Mouse (Mus musculus) heart, postnatal 4 days (tissue): ENCODE measurements around the gene Nfkb2. TPM values are rescaled to one million over a fixed set of nuclear protein-coding genes. Genes with fewer than 3 reads are reported as not detected.
A peak's percentile ranks its signal among the peaks of the same experiment; 100 is the strongest.

ENCODE experiments used
- DNase-seq: peaks from one replicate; pipeline ENCODE4 v3.0.0; 2021
- total RNA-seq, 2 experiments: library from RNA; stranded (reverse); gene quantifications; 2 replicates each; pipeline ENCODE4 v1.2.3; 2021

Nfkb2 gene
- total RNA-seq = 10 to 100 TPM; 15.1 to 15.2 TPM

DNA sequence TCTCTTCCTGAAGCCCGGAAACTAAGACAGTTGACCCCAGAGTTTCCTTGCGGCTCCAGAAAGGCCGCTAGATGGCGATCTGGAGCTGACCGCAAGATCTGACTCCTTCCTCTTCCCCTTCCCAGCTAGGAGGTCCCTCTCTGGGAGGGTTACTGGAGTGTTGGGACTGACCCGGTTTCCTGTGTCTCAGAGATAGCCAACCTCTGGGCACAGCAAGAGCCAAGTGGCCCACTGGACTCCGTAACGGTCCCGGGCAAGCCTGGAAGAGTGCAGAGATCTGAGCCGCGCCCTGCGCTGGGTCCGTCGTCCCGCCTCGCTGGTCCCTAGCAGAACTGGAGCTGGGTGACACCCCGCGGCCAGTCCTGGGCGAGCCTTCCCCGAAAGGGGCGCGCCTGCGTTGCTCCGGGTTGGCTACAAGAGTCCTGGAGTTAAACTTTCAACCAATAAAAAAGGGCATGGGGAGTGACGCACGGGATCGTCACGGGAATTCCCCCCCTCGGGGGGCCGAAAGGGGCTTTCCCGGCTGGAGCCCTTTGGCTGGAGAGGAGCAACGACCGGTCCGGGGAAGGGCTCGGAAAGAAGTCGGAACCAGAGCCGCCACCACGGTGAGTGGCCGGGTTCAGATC lies at the start of gene Nfkb2:
Gene Nfkb2 (plus strand): TSS at position 105 of the 626 bp plus-strand sequence.
- peak; percentile 96 for DNase-seq

DNA sequence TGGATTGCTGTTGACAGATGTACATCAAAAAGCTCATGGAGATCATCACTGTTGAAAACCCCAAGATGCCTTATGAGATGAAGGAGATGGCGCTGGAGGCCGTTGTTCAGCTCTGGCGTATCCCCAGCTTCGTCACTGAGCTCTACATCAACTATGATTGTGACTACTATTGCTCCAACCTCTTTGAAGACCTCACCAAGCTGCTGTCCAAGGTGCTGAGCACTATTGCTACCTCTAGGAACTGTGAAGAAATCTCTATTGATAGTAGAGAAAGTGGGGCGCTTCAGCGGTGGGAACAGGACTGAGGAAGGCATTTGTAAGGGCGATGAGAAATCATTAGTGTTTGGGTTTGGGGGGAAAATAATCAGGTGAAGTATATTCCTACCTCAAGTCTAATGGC lies 39.4 kb upstream of the Nfkb2 start:
- DNase-seq = no peak

DNA sequence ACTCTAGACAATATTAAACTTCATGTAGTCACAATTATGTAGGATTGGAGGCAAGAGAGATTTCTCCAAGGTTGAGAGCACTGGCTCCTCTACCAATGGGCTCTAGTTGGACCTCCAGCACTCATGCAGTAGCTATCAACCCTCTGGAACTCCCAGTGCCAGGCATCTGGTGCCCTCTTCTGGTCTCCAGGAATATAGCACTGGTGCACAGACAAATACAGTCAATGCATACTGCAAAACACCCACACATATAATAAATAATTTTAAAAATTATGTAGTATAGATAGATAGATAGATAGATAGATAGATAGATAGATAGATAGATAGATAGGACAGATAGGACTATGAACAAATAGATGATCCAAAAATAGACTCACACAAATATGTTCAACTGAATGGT lies 28.8 kb upstream of the Nfkb2 start:
- no peak for DNase-seq

DNA sequence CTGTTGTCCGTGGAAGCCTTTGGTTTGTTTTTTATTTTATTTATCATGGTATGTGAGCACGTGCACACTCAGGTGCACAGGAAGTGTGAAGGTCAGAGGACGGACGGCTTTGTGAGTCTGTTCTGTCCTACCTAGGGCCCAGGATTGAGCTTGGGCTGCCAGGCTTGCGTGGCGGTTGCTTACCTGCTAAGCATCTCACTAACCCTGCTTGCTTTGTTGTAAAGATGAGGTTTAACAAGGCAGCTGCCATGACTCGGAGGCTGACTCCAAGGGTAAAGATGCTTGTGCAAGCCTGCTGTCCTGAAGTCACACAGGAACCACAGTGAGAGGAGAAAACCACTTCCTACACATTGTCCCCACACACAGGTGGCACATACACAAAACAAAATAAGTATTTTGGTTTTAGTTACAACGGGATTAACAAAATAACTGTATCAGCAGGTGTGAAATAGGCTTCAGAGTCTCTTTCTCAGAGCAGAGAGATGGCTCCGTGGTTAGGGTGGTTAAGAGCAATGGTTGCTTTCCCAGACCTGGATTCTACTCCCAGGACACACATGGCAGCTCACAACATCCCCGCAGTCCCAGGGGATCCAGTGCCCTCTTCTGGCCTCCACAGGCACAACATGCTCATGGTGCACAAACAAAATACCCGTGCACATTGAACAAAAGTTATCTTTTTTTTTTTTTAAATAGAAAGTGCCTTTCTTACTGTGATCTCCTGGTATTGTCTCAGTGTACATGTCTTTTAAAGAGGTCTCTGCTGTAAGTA lies 21.9 kb upstream of the Nfkb2 start:
- no peak for DNase-seq

DNA sequence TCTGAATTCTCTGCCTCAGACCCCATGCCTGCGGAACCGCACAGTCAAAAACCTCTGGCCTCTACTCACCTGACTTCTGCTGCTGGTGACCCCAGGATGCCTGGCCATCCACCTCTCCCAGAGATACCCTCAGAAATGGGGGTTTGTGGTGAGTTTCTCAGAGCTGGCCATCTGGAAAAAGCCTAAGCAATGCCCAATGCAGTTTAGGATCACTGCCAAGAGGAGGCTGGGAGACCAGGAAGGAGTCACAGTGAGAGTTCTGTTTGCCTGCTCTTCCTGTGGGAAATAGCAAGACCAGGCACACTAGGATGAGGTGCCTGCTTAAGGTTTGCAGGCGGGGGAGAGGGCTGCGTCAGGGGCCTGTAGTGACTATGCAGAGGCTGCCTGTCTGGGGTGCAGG lies 19.4 kb upstream of the Nfkb2 start:
- DNase-seq = no peak

DNA sequence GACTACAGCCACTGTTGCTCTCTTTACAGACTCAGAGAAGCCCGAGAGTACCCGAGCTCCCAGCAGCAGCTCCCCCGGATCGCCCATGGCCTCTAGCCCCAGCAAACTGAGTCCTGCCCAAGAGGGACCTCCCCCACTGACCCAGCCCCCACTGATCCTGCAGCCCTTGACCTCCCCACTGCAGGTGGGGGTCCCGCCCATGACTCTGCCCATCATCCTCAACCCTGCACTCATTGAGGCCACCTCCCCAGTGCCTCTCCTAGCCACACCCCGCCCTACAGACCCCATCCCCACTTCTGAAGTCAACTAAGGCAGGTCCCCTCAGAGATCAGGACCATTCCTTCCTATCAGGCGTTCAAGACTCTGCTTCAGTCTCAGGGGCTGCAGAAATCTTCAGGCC lies 18.5 kb upstream of the Nfkb2 start:
- DNase-seq = no peak

DNA sequence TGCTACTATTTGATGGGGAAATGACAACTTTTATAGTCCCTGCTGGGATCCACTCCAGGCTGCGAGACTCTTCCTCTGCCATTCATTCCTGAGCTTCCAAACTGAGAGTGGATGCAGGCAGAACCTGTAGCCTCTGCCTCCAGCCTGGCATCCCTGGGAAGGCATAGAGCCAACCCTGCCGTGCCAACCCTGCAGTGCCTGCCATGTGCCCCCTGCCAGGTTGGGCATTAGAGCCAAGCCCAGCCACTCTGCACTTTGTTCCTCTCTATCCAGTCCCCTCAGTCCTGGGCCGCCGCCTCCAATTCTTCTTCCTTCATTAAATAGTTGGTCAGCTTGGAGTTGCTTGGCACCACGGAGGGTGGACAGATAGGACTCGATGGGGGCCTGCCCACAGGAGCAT lies 18.1 kb upstream of the Nfkb2 start:
- DNase-seq = no peak

DNA sequence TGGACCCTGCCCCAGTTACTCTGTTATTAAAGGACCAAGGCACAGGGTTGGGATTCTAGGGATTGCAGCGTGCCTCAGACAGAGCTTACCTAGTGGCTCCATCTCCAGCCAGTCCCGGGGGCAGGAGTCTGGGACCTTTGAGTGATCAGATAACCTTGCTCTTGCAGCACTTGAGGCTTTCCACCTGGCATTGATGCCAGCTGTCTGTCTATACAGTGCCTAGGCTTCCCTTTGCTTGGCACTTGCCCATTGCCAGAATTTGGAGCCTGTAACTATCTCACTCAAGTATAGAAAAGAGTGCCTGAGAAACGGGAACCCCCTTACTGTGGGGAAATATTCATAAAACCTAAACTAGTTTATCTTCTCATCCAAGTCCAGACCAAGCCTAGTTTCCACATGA lies 17.2 kb upstream of the Nfkb2 start:
- no peak for DNase-seq

DNA sequence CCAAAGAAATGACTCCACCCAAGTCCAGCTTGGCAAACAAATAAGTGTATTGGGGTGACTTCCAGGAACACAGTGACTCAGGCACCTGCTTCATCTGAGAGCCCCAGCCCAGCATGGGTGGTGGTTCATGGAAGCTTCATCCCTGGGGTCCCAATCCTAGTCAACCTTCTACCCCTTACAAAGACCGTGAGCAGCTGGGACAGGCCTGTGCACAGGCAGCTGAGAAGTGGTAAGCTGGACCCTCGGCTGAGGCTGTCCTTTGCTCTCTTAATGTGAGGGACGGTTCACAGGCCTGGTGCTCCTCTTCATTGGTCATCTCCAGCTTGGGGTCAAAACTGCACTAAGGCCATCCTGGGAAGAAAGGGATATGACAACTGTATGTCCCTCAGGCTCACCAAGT lies 16.6 kb upstream of the Nfkb2 start:
- no peak for DNase-seq

DNA sequence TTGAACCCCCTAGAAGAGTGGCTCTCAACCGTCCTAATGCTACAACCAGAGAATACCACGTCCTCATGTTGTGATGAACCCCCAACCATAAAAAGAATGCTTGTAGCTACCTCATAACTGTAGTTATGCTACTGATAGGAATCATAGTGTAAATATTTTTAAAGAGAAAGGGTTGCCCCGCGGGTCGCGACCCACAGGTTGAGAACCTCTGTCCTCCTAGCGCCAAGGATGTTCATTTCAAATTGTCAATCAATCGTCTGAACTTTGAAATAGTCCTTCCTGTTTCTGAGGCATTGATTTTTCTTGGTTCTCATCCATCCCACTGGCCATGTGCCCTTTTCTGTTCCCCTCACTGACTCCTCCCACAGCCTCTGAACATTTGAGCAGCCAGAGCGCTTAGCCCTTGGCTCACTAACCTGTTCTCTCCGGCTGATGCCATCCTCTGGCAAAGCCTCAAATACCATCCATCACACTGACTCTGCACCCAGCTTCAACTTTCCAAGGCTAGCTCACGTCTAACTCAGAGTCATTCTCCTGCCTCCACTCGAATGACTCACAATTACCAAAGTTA lies 13.5 kb upstream of the Nfkb2 start:
- no peak for DNase-seq

DNA sequence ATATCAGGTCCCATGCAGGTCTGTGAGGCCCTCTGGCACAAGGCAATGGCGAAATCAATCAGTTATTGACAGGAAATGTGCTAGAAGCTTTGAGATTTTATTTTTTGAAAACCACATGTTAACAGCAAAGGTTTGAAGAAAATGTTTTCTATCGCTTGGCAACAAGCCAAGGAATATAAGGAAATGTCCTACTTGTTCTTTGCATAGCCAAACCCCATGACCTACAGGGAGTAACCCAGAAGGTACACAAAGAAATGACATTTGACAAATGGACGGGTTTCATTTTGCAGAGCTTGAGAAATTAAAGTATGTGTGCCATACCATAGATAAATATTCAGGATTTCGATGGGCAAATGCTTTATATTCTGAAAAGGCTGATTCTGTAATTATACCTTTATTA lies 7.2 kb upstream of the Nfkb2 start:
- DNase-seq = no peak

DNA sequence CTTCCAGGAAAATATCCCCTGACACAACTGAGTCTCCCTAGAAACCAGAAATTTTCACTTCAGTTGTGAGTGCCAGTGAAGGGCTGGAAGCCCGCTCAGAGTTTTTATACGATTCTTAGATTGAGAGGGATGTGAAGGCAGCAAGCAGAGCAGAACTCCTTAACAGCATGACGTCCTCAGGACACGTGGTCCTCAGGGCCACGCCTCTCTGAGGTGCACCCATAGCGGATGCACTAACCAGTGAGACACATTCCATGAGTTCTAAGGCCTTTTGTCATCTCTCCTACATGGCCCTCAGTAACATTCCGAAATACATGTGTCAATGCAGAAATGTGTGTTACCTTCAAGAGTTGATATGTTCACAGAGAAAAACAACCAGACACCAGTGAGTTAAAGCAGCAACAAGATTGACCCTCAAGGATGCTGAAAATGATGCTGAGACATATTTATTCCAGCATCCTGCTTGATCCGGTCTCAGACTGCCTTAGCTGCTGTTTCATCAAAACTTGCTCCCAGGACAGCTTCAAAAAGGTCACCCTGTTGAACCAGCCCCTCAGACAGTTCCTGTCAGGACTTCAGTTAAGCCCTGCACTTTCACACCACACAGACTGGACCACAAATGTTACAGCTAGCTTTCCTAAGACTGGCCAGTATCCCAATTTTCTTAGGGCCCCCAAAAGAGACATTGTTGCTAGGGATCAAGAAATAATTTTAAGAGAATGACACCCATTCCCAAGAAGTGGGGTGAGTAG lies 3.6 kb upstream of the Nfkb2 start:
- no peak for DNase-seq

DNA sequence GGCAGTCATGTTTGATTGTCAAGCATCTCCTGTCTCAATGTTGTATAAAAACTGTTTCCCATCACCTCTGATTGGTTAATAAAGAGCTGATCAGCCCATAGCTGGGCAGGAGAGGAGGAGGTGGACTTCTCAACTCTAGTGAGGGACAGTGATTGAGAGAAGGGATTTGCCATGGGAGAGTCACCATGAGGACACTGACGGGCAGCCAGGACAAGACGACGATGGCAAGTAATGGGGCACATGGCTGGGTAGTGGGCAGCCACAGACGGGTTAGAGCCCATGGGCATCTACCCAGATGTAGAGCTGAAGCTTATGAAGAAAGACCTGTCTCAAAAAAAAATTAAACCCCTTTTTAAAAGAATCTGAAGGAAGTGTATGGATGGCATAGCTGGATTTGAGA lies 1.6 kb upstream of the Nfkb2 start:
- no peak for DNase-seq

DNA sequence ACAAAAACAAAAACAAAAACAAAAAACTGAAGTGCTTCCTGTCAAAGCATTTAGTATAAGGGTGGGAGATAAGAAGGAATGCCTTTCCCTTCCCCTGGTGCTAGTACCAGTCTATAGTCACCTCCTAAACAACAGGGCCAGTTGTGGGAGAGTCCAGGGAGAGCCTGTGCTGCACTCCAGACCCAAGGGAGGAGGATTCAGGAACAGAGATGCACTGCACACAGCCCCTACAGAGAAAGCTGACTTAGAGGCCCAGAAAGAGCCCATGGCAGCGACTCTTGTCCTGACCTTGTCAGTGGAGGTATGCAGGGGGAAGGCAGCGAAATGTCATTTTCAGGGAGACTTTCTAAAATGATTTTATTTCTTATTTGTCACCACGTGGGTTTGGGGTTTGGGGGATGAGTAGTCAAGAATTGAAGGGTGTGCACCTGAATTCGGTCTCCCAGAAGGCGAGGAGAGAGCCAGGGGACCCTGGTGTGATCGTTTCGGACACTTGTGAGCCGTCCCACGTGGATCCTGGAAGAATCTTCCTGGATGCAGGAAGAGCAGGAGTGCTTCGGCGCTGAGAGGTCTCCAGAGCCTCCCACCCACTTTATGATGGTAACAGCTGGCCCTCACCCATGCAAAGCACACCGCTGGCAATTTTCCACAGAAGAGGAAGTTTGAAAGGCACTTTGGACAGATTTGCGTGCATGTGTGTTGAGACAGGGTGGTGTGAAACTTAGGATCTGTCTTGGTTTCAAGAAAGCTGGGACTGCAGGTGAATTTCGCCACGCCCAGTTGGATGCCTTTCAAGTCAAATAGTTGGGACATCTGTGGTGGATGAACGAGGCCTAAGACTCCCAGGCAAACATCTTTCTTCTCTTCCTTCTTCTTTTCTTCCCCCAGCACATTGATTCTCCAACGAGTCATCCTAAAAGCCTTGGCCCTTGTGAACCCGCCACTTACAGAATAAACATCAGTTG lies 587 bp upstream of the Nfkb2 start:
- peak; percentile 11 for DNase-seq

DNA sequence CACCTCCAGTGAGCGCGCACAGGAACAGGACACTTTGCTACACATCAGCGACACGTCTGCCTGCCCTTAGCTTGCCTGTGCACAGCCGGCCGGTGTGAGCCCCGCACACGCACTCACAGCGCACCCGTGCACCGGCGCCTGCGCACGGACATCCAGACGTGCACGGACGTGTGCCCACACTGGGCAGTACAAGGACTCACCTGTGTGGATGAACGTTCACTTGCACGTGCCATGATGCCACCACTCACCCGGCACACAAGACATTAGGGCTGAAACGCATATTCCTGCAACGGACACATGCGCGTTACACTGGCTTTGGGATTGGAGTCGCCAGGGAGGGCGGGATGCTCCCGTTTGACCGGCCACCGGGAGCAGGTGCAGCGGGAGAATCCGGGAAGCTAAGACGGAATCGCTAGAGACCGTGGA lies 801 bp downstream of the Nfkb2 start:
- DNase-seq = no peak

DNA sequence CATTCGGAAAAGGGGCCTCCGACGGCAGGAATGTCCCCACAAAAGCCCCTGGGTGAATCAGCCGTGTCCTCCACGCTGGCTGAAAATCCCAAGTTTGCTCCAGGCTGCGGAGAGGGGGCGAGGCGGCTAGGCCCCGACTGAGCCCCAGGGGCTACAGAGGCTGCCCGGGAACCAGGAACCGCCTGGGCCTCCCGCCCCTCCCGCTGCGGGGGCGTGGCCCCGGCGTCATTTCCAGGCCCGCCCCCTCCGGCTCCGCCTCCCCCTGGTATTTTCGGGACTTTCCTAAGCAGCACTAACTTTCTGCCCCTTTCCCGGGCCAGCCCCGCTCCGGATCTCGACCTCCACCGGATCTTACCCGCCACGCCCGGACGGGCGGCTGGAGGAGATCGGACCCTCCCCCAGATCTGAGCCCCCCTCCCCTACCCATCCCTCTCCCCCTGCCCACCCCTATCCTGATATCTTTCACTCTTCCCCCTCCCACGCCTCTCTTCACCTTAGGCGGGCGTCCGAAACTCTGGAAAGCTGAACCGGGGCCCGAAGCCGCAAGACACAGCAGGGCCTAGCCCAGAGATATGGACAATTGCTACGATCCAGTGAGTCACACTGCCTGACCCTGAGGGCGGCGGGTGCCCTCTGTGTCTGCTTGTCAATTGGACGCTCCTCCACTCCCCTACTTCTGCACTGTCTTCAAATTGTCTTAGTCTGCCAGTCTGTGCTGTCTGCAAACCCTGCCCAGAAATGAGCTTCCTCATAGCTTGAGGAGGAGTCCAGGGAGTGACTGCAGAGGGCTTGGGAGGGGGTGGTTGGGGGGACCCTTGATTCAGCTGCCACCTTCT lies 1.5 kb downstream of the Nfkb2 start:
- DNase-seq = peak; percentile 92

DNA sequence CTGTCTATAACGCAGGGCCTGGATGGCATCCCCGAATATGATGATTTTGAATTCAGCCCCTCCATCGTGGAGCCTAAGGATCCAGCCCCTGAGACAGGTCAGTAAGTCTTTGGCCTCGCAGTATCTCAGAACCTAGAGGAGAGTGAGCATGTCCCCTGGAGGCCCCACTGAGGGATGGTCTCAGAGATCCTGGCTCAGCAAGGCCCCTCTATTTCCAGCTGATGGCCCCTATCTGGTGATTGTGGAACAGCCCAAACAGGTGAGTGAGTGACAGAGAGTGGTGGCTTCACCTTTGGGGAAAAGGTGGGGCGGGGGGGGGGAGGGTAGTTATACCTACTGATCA lies 2.1 kb downstream of the Nfkb2 start:
- DNase-seq = peak; percentile 6

DNA sequence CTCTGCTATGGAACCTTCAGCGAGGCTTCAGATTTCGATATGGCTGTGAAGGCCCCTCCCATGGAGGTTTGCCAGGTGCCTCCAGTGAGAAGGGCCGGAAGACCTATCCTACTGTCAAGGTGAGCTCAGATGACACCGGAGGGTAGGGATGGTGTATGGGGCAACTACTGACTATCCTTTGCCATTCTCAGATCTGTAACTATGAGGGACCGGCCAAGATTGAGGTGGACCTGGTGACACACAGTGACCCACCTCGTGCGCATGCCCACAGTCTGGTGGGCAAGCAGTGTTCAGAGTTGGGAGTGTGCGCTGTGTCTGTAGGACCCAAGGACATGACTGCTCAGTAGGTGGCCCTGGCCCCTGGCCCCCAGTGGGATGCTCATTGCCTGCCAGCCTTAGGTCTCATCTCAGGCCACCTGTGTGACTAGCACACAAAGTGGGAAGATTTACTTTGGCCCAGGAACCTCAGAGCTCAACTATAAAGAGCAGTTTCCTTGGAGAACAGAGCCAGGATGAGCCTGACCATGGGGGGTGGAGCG lies 2.7 kb downstream of the Nfkb2 start:
- DNase-seq = peak; percentile 4

DNA sequence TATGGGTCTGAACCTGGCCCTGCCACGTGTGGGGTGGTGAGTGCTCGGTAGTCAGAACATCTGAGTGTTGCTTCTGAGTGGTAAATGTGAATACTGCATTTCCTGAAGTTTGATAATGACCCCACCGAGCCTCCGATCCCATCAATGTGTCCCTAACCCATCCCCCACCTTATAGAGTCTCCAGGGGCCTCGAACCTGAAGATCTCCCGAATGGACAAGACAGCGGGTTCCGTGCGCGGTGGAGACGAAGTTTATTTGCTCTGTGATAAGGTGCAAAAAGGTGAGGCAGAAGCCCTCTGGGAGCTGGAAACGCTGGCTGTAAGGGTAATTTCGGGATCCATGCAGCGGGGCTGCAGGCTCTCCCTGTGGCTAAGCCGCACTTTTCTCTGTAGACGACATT lies 3.7 kb downstream of the Nfkb2 start:
- DNase-seq = peak; percentile 4

DNA sequence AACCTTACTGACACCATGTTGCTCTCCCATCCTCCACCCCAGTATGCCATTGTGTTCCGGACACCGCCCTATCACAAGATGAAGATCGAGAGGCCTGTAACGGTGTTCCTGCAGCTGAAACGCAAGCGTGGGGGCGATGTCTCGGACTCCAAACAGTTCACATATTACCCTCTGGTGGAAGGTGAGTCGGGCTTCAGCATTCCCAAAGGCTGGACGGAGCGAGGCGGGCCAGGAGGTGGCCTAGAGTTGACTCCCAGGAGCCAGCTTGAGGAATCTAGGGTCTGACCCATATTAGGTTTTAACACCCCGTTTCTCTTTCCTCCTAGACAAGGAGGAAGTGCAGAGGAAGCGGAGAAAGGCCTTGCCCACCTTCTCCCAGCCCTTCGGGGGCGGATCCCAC lies 4.2 kb downstream of the Nfkb2 start:
- DNase-seq = peak; percentile 5
